Mouse (Mus musculus): ENCODE results near the gene Syt5. TPM values are rescaled to one million over a fixed set of nuclear protein-coding genes. Genes with fewer than 3 reads are reported as not detected.

The Syt5 gene
- polyA plus RNA-seq, 1 experiment from 2014 or later = 6.7 TPM

DNA sequence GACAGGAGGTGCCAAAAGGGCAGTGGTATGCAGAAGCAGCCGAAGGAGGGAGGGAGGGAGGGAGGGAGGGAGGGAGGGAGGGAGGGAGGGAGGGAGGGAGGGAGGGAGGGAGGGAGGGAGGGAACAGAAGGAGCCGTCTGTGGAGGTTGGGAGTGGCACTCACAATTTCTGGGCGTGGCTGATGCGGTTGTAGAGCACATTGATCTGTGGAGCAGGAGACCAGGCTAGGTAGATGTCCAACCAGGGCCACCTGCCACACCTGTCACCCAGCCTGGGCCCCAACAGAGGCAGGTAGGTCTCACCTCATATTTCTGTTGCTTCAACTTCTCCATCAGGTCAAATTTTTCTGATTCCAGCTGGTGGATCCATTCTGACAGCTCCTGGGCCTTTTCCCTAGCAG is 40.1 kb downstream of the Syt5 start:
- Histone ChIP-seq H3K9ac (ENCODE audit: low read length) (no peak overlapping the region), H3K36me3 (ENCODE audit: control insufficient read depth, insufficient read depth, low read length) (no peaks in the 10 kb centered on the region), H3K9me3 (ENCODE audit: control insufficient read depth, low read length) (no peaks in the 10 kb centered on the region), H3K27me3 (ENCODE audit: control insufficient read depth, insufficient read depth, low read length) (no peaks in the 10 kb centered on the region), H3K4me2 (replicated peaks; ENCODE audit: low read depth) (no peak overlapping the region), H3K27ac (replicated peaks) (no peak overlapping the region), H3K4me1 (replicated peaks; ENCODE audit: control insufficient read depth, insufficient read depth) (no peaks in the 10 kb centered on the region), H3K4me3 (ENCODE audit: low read depth, low read length) (no peak overlapping the region)
- TF ChIP-seq EP300 (optimal IDR thresholded peaks at IDR 0.05) (no peak), CTCF (IDR thresholded peaks at IDR 0.05; ENCODE audit: low read depth) (no peak)
- ATAC-seq (ENCODE audit: low FRiP score, low TSS enrichment) (no peak), DNase-seq (ENCODE audit: low spot score) (no peak)
- WGBS = 51% methylated on average over 3 of the region's 4 CpGs

DNA sequence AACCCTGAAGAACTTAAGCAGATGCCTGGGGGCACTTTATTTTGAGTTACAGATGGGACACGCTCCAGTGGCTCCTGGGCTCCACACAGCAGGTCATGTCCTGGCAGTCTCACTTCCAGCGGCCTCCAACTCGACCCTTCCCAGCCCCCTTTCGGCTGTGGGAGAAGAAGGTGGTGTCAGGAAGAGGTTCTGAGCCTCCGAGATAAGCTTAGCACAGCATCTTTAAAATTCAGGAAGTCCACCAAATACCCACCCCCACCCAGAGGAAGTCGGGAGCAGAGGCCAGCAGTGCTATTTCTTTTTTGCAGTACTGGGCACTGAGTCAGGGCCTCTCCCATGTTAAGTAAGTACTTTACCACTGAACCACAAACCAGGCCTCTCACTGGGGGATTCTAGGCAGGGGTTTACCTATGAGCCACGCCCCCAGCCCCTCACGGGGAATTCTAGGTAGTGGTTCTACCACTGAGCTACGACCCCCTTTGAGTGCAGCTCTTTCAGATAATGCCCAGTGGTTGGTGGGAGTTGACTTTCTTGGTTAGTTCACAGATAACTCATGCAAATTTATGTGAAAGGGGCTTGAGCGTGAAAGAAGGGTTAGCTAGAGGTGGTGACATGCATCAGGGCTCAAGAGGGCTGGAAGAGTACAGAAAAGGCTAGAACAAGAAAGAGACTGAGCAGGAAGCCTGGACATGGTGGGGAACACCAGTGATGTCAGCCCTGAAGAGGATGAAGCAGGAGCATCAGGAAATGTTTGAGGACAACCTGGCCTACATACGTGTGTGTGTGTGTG is 42.5 kb downstream of the Syt5 start:
- Histone ChIP-seq H3K4me3 (ENCODE audit: low read depth, low read length) (no peak overlapping the region), H3K27me3 (ENCODE audit: control insufficient read depth, insufficient read depth, low read length) (no peaks in the 10 kb centered on the region), H3K4me2 (replicated peaks; ENCODE audit: low read depth) (no peak overlapping the region), H3K27ac (replicated peaks) (no peak overlapping the region), H3K36me3 (ENCODE audit: control insufficient read depth, insufficient read depth, low read length) (no peaks in the 10 kb centered on the region), H3K4me1 (replicated peaks; ENCODE audit: control insufficient read depth, insufficient read depth) (peaks cover under 1% of the 10 kb centered on the region; the same call in 1 of the 2 replicates), H3K9ac (ENCODE audit: low read length) (no peak overlapping the region), H3K9me3 (ENCODE audit: control insufficient read depth, low read length) (no peaks in the 10 kb centered on the region)
- no peak for TF ChIP-seq EP300 (optimal IDR thresholded peaks at IDR 0.05)
- no peak for TF ChIP-seq CTCF (IDR thresholded peaks at IDR 0.05; ENCODE audit: low read depth)
- ATAC-seq (ENCODE audit: low FRiP score, low TSS enrichment) (no peak), DNase-seq (ENCODE audit: low spot score) (no peak)
- 55% methylated on average over 11 of the region's 11 CpGs for whole genome bisulfite sequencing

DNA sequence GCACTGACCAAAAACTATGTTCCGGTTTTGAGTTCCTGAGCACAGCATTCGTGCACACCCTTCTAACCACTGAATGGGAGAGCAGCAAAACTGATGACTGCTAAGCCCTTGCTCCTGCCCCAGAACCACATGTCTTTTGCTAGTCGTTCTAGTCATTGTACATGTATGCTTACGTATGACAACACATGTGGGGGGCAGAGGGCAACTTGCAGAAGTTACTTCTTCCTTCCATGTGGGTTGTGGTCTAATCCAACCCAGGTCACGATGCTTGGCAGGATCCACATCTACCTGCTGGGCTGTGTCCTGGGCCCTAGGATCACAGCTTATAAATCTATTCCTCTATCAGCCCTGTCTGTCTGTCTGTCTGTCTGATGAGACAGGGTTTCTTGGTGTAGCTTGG is 43.5 kb downstream of the Syt5 start:
- no peak overlapping the region for H3K4me2 ChIP-seq (replicated peaks; ENCODE audit: low read depth)
- no peak for ATAC-seq (ENCODE audit: low FRiP score, low TSS enrichment)
- H3K4me3 ChIP-seq (ENCODE audit: low read depth, low read length) = no peak overlapping the region
- no peak overlapping the region for H3K27ac ChIP-seq (replicated peaks)
- no peak overlapping the region for H3K9ac ChIP-seq (ENCODE audit: low read length)
- no peak for DNase-seq (ENCODE audit: low spot score)
- H3K27me3 ChIP-seq (ENCODE audit: control insufficient read depth, insufficient read depth, low read length) = no peaks in the 10 kb centered on the region
- H3K36me3 ChIP-seq (ENCODE audit: control insufficient read depth, insufficient read depth, low read length) = no peaks in the 10 kb centered on the region
- H3K9me3 ChIP-seq (ENCODE audit: control insufficient read depth, low read length) = no peaks in the 10 kb centered on the region
- whole genome bisulfite sequencing = 83% methylated on average over 5 of the region's 5 CpGs
- TF ChIP-seq CTCF (IDR thresholded peaks at IDR 0.05; ENCODE audit: low read depth) (no peak), EP300 (optimal IDR thresholded peaks at IDR 0.05) (no peak)
- peaks cover 8% of the 10 kb centered on the region for H3K4me1 ChIP-seq (replicated peaks; ENCODE audit: control insufficient read depth, insufficient read depth)

DNA sequence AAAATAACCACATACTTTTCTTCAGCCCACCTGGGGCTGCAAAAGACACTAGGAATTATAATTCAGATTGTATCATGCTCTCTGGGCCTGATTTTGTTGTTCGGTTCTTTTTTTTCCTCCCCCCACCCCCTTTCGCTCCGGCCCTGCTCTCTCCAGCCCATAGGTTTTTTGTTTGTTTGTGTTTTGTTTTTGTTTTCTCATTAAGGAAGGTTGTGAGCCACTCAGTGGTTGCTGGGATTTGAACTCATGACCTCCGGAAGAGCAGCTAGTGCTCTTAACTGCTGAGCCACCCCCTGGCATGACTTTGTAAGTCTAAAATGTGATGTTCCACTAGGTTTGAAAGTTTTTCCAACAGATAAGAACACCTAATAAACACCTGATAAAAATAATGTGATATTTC is 44.2 kb downstream of the Syt5 start:
- no peak for DNase-seq (ENCODE audit: low spot score)
- H3K9me3 ChIP-seq (ENCODE audit: control insufficient read depth, low read length) = no peaks in the 10 kb centered on the region
- TF ChIP-seq CTCF (IDR thresholded peaks at IDR 0.05; ENCODE audit: low read depth) (no peak), EP300 (optimal IDR thresholded peaks at IDR 0.05) (no peak)
- H3K9ac ChIP-seq (ENCODE audit: low read length) = no peak overlapping the region
- H3K36me3 ChIP-seq (ENCODE audit: control insufficient read depth, insufficient read depth, low read length) = no peaks in the 10 kb centered on the region
- H3K4me2 ChIP-seq (replicated peaks; ENCODE audit: low read depth) = no peak overlapping the region
- peaks cover 8% of the 10 kb centered on the region for H3K4me1 ChIP-seq (replicated peaks; ENCODE audit: control insufficient read depth, insufficient read depth)
- H3K4me3 ChIP-seq (ENCODE audit: low read depth, low read length) = no peak overlapping the region
- ATAC-seq (ENCODE audit: low FRiP score, low TSS enrichment) = no peak
- H3K27ac ChIP-seq (replicated peaks) = no peak overlapping the region
- WGBS = 78% methylated on average over 4 of the region's 4 CpGs
- no peaks in the 10 kb centered on the region for H3K27me3 ChIP-seq (ENCODE audit: control insufficient read depth, insufficient read depth, low read length)

DNA sequence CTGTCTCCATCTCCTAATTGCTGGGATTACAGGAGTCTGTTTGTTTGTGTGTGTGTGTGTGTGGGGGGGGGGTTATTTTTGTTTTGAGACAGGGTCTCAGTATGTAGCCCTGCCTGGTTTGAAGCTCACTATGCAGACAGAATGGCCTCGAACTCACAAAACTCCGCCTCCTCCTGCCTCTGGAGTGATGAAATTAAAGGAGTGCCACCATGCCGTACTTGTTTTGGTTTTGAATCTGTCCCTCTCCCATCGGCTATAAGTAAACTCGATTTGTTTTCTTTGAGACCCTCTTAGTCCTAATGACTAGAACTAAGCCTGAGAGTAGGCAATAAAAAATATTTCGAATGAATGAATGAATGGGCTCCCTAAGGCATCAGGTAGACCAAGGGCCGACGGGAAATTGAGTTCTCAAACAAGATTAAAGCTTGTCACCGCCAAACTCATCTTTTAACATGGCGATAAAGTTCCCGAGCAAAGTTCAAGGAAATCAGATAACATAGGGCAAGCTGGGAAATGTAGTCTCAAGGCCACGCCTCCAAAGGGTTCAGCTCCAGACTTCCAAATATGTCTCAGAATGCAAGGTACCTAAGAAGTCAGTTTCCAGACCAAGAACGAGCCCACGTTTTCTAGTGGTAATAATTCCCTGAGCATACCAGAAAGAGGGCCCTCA is 44.8 kb downstream of the Syt5 start:
- Histone ChIP-seq H3K4me1 (replicated peaks; ENCODE audit: control insufficient read depth, insufficient read depth) (peaks cover 8% of the 10 kb centered on the region), H3K9ac (ENCODE audit: low read length) (no peak overlapping the region), H3K27me3 (ENCODE audit: control insufficient read depth, insufficient read depth, low read length) (no peaks in the 10 kb centered on the region), H3K4me3 (ENCODE audit: low read depth, low read length) (peak overlapping the region; percentile 87), H3K27ac (replicated peaks) (0 out of 2 replicates have a peak overlapping the region, but pooled peaks have one; percentile 96), H3K4me2 (replicated peaks; ENCODE audit: low read depth) (peak overlapping the region; percentile 72), H3K9me3 (ENCODE audit: control insufficient read depth, low read length) (no peaks in the 10 kb centered on the region), H3K36me3 (ENCODE audit: control insufficient read depth, insufficient read depth, low read length) (no peaks in the 10 kb centered on the region)
- WGBS = 9% methylated on average over 14 of the region's 14 CpGs
- no peak for DNase-seq (ENCODE audit: low spot score)
- TF ChIP-seq EP300 (optimal IDR thresholded peaks at IDR 0.05) (no peak), CTCF (IDR thresholded peaks at IDR 0.05; ENCODE audit: low read depth) (no peak)
- ATAC-seq (ENCODE audit: low FRiP score, low TSS enrichment) = no peak
